Mouse (Mus musculus): Measurements from ENCODE around the gene Bola1.
"Not testable (repeated sequence)": the region's sequence is repeated elsewhere in the genome, so short reads cannot be mapped to it uniquely, and the experiment has no call there.

The Bola1 gene

GRCm38 (mm10) chr3:96247356-96248140 lies 28.0 kb upstream of the Bola1 start:
- no peak for DNase-seq (ENCODE audit: low spot score)

GRCm38 (mm10) chr3:96246427-96246856 lies 26.9 kb upstream of the Bola1 start, which contains the start of gene Hist2h3c1:
Hist2h3c1 (plus strand) TSS chr3:96246685.
- DNase-seq (ENCODE audit: low spot score): not testable (repeated sequence)

- DNase-seq (ENCODE audit: low spot score): not testable (repeated sequence)
These were observed 26.5 kb upstream of the Bola1 start for GRCm38 (mm10) chr3:96246018-96246417.

GRCm38 (mm10) chr3:96245003-96245886 lies 25.7 kb upstream of the Bola1 start, which contains the start of gene Hist2h2aa1:
Hist2h2aa1 (plus strand) TSS chr3:96245497.
- peak; percentile 88 for DNase-seq (ENCODE audit: low spot score)

GRCm38 (mm10) chr3:96243921-96244572 lies 24.5 kb upstream of the Bola1 start:
- no peak for DNase-seq (ENCODE audit: low spot score)

GRCm38 (mm10) chr3:96240799-96241197 lies 21.3 kb upstream of the Bola1 start:
- DNase-seq (ENCODE audit: low spot score): no peak

GRCm38 (mm10) chr3:96239949-96240798 lies 20.7 kb upstream of the Bola1 start, which contains the start of gene Hist2h2aa2:
Hist2h2aa2 (minus strand) TSS chr3:96240276.
- DNase-seq (ENCODE audit: low spot score): peak; percentile 97

GRCm38 (mm10) chr3:96238954-96239793 lies 19.7 kb upstream of the Bola1 start, which contains the start of gene Hist2h3c2:
Hist2h3c2 (minus strand) TSS chr3:96239127.
- not testable (repeated sequence) for DNase-seq (ENCODE audit: low spot score)

GRCm38 (mm10) chr3:96237904-96238511 lies 18.5 kb upstream of the Bola1 start:
- DNase-seq (ENCODE audit: low spot score): no peak

GRCm38 (mm10) chr3:96237335-96237903 lies 17.9 kb upstream of the Bola1 start:
- DNase-seq (ENCODE audit: low spot score): no peak

GRCm38 (mm10) chr3:96236834-96237334 lies 17.4 kb upstream of the Bola1 start:
- DNase-seq (ENCODE audit: low spot score): no peak

GRCm38 (mm10) chr3:96235836-96236235 lies 16.3 kb upstream of the Bola1 start:
- no peak for DNase-seq (ENCODE audit: low spot score)

- no peak for DNase-seq (ENCODE audit: low spot score)
These were observed 15.4 kb upstream of the Bola1 start for GRCm38 (mm10) chr3:96234914-96235313.

- no peak for DNase-seq (ENCODE audit: low spot score)
These were observed 12.2 kb upstream of the Bola1 start for GRCm38 (mm10) chr3:96231758-96232120.

GRCm38 (mm10) chr3:96230910-96231757 lies 11.6 kb upstream of the Bola1 start:
- DNase-seq (ENCODE audit: low spot score): no peak

- DNase-seq (ENCODE audit: low spot score): no peak
These were observed 10.9 kb upstream of the Bola1 start for GRCm38 (mm10) chr3:96230404-96230803.

- DNase-seq (ENCODE audit: low spot score): no peak
These were observed 9.3 kb upstream of the Bola1 start for GRCm38 (mm10) chr3:96228828-96229227.
